Mouse (Mus musculus) 416B (cell line): ENCODE measurements at regions not wholly inside any gene's neighbourhood (a gene's known extent, or its start where the extent isn't known, plus 50 kb on each side); places are given as distances from the start of the nearest gene placed in this dataset.

Source experiments
- DNase-seq: peaks from one replicate; pipeline ENCODE4 v3.0.0; 2011; ENCODE audit warnings: low read depth

DNA sequence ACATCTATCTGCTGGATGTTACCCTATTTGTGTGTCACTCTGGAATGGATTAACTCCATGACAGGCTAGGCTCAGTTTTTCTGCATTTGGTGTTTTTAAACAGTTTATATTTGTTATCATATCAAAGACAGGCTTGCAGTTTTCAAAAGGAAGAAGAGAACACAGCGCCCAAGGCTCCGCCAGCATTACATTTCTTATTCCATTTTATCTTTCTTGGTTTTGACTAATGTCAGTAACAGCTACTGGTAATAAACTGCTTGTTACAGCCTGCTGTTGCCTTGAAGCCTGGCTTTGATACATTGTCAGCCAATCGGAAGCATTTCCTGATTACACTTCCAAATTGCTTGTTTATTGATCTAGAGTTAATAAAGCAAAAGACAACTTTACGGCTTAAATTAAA lies 219.4 kb upstream of the Mdfic start:
- DNase-seq = no peak

DNA sequence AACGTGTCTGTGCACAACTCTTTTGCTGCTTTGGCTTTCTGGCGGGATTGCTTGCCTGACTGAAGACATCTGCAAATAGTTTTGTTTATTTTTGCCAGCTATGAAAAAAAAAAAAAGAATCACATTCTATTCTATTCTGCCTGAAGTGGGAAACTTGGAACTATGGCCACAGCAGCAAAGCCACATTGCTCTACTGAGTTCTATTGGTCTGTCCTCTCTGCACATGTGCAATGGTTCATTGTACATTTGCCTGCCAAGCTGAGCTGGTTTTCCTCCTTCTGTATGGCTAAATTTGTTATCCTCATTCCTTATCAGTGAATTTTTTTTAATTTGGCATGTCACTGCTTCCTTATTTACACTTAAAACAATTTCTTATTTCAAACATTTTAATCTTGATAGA lies 211.1 kb upstream of the Mdfic start:
- no peak for DNase-seq

DNA sequence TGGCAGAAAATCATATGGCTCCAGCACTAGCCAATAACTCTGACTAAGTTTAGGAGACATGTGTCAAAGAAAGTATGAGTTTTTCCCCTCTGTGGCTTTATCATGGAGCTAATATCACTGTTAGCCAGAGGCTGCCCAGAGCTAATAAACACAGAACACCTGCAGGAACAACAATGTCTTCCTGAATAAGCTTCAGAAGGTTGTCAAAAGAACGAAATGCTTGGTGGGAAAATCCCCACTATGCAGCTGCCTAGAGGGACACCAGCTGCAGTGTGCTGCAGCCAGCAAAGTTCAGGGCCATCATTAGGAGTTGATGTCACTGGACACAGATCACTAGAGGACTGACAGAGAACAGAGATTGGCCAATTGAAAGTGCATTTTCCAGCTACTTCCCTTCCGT lies 183.2 kb upstream of the Mdfic start:
- DNase-seq = no peak

DNA sequence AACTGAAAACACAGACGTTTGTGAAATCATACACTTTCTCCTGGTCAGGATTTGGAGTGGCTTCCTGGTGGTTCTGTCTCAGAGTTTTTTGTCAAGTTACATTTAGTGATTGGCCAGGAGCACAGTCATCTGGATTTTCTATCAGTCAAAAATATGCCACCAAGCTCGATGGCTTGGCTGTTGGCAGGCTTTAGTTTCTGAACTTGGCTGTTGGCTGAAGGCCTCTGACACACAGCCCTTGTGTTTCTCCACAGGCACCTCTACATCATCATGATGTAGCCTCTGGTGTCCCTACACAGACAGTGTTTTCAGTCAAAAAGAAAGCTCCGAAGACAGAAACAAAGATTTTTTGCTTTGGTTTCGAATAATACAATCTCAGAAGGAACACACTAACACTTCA lies 178.5 kb upstream of the Mdfic start:
- no peak for DNase-seq

DNA sequence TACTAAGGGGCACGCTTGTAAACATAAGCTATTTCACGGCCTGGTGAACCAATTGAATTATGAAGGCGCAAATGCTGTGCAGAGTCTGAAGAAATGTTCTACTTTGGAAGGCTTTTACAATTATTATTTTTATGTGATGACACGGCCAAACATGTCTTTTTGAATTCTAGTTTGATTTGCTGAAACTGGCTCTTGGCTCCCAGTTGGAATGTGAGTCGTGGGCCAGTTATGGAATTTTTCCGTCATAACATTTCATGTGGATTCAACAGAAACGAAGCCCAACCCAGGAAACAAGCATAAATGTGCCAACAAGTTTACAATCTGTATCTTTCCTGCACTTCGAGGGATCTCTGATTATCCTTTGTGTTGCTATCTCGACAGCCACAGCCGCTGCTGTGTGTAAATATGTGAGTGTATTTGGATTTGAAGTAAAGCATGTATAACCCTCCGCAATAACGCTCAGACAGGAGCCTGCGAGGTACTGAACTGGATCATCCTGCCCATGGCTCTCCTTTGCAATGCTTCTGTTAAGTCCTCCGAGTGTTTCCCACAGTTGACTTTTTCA lies 176.9 kb upstream of the Mdfic start:
- no peak for DNase-seq

DNA sequence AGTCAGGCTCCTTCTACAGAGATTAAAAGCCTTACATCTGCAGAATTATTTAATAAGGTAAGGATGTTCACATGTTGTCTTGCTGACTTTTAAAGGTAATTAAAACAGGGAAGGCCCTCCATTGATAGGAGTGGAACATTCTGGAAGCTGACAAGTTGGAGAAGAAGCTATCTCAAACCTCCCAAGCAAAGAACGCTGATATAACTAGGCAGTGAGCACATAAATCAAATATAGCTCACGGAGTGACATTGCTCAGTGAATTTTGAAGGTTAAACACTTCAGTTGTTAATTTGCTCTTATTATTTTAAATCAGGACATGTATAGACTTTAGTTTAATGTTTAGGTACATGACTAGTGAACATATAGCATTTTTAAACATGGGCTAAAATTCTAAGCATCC lies 171.6 kb upstream of the Mdfic start:
- no peak for DNase-seq

DNA sequence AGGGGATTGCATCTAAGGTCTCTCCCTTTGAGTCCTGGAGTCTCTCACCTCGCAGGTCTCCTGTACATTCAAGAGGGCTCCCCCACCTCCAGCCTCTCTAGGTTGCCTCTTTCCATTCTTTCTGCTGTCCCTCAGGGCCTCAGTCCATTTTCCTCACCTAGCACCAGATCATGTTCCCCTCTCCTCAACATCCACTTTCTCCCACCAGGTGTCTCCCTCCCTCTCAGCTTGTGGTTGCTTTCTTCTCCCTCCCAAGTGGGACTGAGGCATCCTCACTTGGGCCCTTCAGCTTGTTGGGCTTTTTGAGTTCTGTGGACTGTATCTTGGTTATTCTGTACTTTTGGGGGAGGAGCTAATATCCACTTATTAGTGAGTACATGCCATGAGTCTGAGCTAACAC lies 127.7 kb upstream of the Mdfic start:
- DNase-seq = no peak

DNA sequence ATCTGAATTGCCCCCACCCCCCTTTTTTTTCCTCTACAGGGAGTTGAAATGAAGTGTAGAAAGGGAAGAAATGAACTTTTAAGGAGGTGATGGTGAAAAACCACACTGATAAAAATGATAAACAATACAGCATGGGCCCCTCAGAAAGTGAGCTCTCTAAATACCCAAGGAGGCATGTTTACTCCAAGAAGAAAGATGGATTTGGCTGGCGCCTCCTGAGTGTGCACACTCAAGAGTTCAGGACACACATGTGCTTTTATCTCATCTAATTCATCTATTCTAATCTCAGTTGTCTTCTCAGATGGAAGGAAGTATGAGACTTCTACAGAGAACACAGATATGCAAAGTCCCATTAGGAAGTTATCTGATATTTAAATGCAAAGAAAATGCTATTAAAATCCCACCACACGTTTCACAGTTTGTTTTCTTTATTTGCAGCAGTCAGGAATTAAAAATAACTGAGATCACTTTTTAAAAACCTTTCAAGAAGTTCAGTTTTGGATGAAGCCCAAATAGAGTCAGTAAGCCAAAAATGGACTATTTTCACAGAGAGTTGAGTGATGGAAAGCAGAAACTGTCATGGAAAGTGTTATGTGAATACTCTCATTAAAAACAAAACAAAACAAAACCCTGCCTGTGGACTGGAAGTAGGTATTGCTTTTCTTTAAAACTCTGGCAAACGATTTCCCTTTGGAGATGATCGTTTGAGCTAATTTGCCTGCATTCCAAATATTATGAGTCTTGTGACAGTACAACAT lies 123.1 kb upstream of the Mdfic start:
- no peak for DNase-seq

DNA sequence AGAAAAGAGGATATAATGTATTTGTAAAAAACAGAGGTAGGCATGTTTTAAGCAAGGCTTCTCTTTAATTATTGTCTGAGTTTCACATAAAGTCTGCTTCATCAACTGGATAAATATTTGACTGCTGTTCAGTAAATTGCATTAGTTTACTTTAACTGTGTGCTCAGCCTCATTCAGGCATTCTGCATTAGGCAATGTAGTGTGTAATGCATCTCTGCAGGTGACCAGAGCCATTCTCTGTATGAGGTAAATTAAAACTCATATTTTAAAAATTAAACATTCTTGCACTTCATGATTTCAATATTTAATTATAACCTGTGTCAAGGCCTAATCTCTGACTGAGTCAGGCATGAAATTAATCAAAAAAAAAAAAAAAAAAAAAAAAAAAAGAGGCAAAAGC lies 110.3 kb upstream of the Mdfic start:
- DNase-seq = no peak

DNA sequence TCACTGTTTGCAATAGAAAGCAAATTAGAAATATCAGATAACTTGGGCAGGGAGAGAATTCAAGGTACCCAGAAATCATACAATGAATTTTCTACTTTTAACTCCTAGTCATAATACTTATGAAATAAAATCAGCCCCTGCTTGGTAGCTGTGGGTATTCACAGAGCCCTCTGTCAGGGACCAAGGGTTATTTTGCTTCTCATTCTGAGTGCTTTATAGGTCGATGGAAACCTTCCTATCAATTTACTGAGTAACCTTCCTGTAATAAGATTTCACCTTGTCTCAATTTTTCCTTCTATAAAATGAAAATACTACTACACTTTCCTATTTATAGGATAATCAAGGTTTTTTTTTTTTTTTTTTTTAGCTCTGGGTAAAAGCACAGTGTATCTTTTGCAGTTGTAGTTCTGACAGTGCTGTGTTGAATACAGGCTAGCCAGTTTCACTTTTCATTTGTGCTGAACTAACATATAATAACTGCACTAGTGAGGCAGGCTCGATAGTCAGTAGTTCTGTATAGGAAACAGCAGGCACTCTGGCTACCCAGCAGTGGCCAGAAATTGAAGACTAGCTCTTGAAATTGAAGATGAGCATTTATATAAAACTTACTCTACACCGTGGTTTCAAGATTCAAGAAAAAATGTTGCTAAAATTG lies 94.4 kb upstream of the Mdfic start:
- peak; percentile 1 for DNase-seq

DNA sequence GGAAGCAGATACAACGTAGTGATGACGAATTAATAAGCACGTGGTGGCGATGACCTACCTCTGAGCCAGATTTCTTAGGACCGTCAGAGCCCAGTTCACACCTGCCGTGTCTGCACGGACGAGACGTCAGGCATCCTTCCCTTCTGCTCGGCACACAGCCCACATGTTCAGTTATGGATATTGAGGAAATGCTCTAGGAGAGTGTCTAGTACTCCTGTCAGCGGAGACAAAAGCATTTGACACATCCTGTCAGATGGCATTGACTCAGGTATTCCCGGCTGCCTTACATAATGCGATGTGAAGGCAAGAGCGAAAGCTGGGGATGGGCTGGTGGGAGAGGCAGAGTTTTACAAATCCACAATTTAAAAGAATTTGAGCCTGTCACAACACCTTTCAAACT lies 81.9 kb upstream of the Mdfic start:
- DNase-seq = no peak

DNA sequence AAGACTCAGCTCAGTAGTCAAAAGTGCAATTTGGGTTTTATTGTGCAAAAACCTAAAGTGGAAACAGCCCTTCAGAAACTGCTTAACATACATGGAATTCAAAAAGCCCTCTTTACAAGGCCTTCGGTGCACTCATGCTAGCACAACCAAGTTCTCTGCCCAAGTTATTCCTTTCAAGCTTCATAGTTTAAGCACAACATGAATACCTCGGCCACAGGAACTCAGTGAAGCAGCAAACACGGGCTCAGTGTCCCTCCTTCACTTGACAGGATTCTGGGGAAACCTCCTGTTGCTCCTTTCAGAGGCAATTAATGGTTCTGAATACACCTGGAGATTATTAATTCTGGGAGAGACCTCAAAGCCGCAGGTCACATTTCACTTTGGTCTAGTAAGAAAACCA lies 81.1 kb upstream of the Mdfic start:
- no peak for DNase-seq

DNA sequence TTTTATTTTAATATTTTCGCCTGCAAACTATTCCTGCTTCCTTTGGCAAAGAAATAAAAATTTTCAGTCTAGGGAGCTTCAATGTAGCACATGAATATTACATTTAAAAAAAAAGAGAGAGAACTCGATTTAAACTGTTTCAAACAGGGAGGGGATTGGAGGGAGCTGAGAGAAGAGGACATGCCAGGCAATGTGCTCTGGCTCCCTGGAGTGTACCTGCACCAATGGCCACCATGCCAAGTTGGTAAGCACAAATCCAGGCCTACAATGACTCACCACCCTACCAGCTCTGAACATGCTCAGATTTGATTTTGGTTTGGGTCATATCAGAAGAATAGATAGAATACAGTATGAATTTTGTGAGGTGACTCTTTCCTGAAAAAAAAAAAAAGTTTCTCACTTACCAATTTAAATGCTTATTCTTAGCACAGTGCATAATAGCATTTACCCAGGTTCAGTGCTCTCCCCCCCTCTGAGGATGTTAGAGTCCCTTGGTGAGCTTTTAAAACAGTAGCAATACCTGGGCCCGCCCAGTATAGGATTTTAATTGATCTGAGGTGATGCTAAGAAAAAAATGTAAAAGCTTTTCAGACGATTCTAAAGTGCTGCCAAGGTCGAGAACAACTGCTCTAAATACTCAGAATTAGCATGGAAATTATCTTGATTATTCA lies 80.5 kb upstream of the Mdfic start:
- DNase-seq = no peak

DNA sequence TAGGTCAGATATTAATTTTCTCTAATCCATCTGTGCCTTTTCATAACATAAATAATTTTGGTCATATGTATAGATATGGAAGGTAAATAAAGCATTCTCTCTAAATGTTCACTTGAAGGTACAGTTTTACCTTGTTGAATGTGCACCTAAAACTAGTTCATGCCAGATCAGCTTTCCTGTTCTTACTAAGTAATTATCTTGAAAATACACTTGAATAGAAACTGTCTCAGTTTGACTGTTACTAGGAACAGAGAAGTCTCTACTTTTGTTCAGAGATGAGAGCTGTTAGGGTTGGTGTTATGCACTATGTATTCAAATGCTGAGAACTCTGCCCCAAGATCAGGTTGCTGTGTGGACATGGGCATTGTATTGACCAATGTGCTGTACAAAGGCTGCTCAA lies 76.2 kb upstream of the Mdfic start:
- DNase-seq = no peak

DNA sequence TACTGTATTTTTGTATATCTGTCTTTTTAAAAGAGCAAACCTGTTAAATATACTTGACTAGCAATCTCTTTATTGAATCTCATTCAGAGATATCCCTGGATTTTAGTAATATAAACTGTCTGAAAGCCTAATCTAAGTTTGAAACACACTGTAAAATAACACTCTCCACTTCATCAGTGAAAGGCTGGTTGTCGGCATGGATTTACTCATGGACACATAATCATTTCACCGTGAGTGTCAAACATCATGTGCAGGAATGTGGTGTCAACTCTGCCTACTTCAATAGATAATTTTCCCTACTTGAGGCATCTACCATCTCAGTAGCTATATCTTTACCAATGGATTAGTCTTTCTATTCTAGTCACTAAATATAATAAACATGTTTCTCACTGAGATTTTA lies 73.0 kb upstream of the Mdfic start:
- DNase-seq = no peak
